Mouse (Mus musculus) stomach, embryonic 15.5 days (tissue): ENCODE results near the gene Slc13a2. TPM values are rescaled to one million over a fixed set of nuclear protein-coding genes. Genes with fewer than 3 reads are reported as not detected.

Experiments used
- ATAC-seq: fragments of 200-750 bp; cut with Nextera tagmentation; 2 replicates; pipeline ENCODE4 v1.8.0; 2017; ENCODE audit warnings: low read depth, moderate number of reproducible peaks, moderate TSS enrichment; ENCODE audit not compliant: insufficient read depth, low FRiP score
- H3K27ac ChIP-seq: fragments of 300-500 bp; sonication (generic); 2 replicates; pipeline ENCODE4 v1.5.1; 2015; ENCODE audit warnings: mild to moderate bottlenecking, inconsistent platforms
- H3K27me3 ChIP-seq: fragments of 300-500 bp; sonication (generic); replicated peaks from 2 replicates; pipeline ENCODE4 v1.6.1; 2015; ENCODE audit warnings: inconsistent platforms
- H3K36me3 ChIP-seq: fragments of 300-500 bp; sonication (generic); 2 replicates; pipeline ENCODE4 v1.6.1; 2015; ENCODE audit warnings: inconsistent platforms
- H3K4me1 ChIP-seq: fragments of 300-500 bp; sonication (generic); 2 replicates; pipeline ENCODE4 v1.6.1; 2015; ENCODE audit warnings: inconsistent platforms
- H3K4me2 ChIP-seq: fragments of 300-500 bp; sonication (generic); 2 replicates; pipeline ENCODE4 v1.6.1; 2015; ENCODE audit warnings: mild to moderate bottlenecking, inconsistent platforms
- H3K4me3 ChIP-seq: fragments of 300-500 bp; sonication (generic); replicated peaks from 2 replicates; pipeline ENCODE4 v1.5.1; 2015; ENCODE audit warnings: inconsistent platforms
- H3K9ac ChIP-seq: fragments of 300-500 bp; sonication (generic); 2 replicates; pipeline ENCODE4 v1.6.1; 2015; ENCODE audit warnings: inconsistent platforms
- H3K9me3 ChIP-seq: fragments of 300-500 bp; sonication (generic); 2 replicates; pipeline ENCODE4 v1.6.1; 2016; ENCODE audit warnings: inconsistent platforms
- WGBS: fragments of 180-500 bp; shearing (Covaris S2); methylation state at CpG from one replicate; pipeline ENCODE4 v1.1.7; 2015; 5-methylcytosine and 5-hydroxymethylcytosine counted together
- polyA plus RNA-seq: library from polyadenylated mRNA; unstranded; fragments of >200 nt; fragmentation: Nextera tagmentation; extraction: Ambion mirVana; gene quantifications from 2 replicates; pipeline ENCODE4 v1.2.1, GENCODE M21; 2015

Slc13a2 gene
- polyA plus RNA-seq, 1 experiment from 2014 or later: 0.51 TPM

- Histone ChIP-seq H3K4me1 (no peaks in the 10 kb centered on the region), H3K4me3 (no peak overlapping the region), H3K36me3 (no peaks in the 10 kb centered on the region), H3K27ac (peak overlapping the region; percentile 31; the same call in 1 of the 2 replicates), H3K27me3 (no peaks in the 10 kb centered on the region), H3K9ac (no peak overlapping the region), H3K9me3 (no peaks in the 10 kb centered on the region), H3K4me2 (no peak overlapping the region)
- ATAC-seq: peak; percentile 43; the same call in 1 of the 2 replicates
- WGBS: 57% methylated on average over 9 of the region's 9 CpGs
Observed at GRCm38 (mm10) chr11:78408256-78409240, 13.5 kb downstream of the Slc13a2 start.

DNA sequence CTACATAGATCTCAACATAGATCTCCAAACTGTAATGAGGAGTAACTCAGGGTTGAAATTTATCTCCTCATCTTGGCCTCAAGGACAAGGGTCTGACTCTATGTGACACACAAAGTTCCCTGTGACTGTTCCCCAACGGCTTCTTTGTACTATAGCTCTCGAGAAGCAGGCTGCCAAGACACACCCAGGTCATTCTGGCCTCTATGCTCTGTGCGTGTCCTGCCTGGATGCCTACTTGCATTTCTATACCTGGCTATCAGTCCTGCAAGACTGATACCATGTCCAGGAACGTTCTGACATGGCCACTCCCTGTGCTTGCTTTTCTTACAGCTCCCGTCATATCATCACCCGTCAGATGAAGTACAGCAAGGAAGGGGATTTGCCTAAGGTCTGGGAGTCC is 20.0 kb downstream of the Slc13a2 start:
- peaks cover 4% of the 10 kb centered on the region for H3K4me1 ChIP-seq
- H3K36me3 ChIP-seq: no peaks in the 10 kb centered on the region
- no peak overlapping the region for H3K4me2 ChIP-seq
- H3K9ac ChIP-seq: no peak overlapping the region
- H3K4me3 ChIP-seq: no peak overlapping the region
- WGBS: 65% methylated on average over 6 of the region's 6 CpGs
- peak; percentile 41; the same call in 1 of the 2 replicates for ATAC-seq
- H3K27me3 ChIP-seq: no peaks in the 10 kb centered on the region
- H3K27ac ChIP-seq: no peak overlapping the region
- no peaks in the 10 kb centered on the region for H3K9me3 ChIP-seq

DNA sequence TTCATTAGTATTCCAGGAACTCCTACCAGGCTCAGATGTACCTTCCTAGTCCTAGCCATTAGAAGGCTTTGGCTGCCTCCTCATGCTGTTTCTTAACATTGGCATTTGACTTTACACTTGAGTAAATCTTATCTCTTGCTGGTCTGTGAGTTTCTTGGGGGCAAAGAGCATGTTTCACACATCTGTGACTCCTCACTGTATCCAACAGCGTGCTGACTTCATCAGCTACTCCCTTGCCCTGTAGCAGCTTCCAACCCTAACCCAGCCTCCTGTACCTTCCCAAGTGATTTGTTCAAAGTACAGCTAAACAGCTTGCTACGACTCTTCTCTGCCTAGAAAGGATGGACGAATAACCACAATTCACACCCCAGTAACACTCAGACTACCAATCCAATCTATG is 20.5 kb downstream of the Slc13a2 start:
- H3K27me3 ChIP-seq: no peaks in the 10 kb centered on the region
- H3K9ac ChIP-seq: no peak overlapping the region
- no peak overlapping the region for H3K4me3 ChIP-seq
- H3K4me2 ChIP-seq: no peak overlapping the region
- H3K9me3 ChIP-seq: no peaks in the 10 kb centered on the region
- H3K4me1 ChIP-seq: peaks cover 9% of the 10 kb centered on the region
- WGBS: 66% methylated on average over 3 of the region's 3 CpGs
- ATAC-seq: no peak
- H3K27ac ChIP-seq: no peak overlapping the region
- H3K36me3 ChIP-seq: no peaks in the 10 kb centered on the region

- WGBS: 61% methylated on average over 3 of the region's 3 CpGs
- no peak for ATAC-seq
Observed at GRCm38 (mm10) chr11:78400936-78401335, 21.1 kb downstream of the Slc13a2 start.

DNA sequence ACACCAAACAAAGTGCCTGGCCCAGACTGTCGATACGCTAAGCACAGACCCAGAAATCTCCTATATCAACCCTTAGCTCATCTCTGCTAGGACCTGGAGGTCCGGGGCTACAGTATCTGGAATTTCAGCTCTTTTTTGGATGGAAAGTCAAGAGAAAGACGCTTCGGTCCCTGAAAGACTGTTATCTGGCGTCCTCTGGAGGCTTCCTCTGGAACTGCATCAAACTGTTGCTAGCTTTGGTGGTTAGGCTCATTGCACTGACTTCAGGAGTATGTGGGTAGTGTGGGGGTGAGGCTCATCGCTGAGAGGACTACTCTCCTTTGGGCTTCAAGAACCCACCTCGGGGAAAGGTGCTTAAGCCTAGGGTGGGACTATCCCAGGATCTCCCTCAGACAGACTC is 22.3 kb downstream of the Slc13a2 start:
- no peaks in the 10 kb centered on the region for H3K36me3 ChIP-seq
- no peak overlapping the region for H3K4me3 ChIP-seq
- H3K4me2 ChIP-seq: no peak overlapping the region
- peaks cover 9% of the 10 kb centered on the region for H3K4me1 ChIP-seq
- 18% methylated on average over 8 of the region's 8 CpGs for WGBS
- no peaks in the 10 kb centered on the region for H3K27me3 ChIP-seq
- ATAC-seq: no peak
- H3K9me3 ChIP-seq: no peaks in the 10 kb centered on the region
- no peak overlapping the region for H3K9ac ChIP-seq
- no peak overlapping the region for H3K27ac ChIP-seq

More at GRCm38 (mm10) chr11:78400936-78401335, 21.1 kb downstream of the Slc13a2 start:
- Histone ChIP-seq H3K9ac (no peak overlapping the region), H3K4me1 (peaks cover 9% of the 10 kb centered on the region), H3K4me2 (no peak overlapping the region), H3K36me3 (no peaks in the 10 kb centered on the region), H3K27me3 (no peaks in the 10 kb centered on the region), H3K9me3 (no peaks in the 10 kb centered on the region), H3K27ac (no peak overlapping the region), H3K4me3 (no peak overlapping the region)

DNA sequence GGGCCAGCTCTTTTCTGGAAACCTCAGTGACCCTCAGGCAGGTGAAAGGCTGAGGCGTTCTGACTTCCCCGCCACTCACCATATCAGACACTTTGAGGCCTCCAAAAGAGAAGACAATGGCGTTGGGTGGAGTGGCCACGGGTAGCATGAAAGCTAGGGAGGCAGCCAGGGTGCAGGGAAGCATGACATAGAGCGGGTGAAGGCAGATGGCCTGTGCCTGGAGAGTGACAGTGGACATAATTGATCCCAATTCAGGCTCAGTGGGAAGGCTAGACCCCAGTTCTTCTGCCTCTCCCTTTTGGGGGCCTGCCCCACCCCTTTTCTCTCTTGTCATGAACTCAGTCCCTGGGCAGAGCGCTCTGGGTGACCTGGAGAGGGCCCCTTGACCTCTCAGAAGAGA is 23.8 kb downstream of the Slc13a2 start:
- no peak overlapping the region for H3K27ac ChIP-seq
- H3K9me3 ChIP-seq: no peaks in the 10 kb centered on the region
- ATAC-seq: no peak
- peaks cover 9% of the 10 kb centered on the region for H3K4me1 ChIP-seq
- no peaks in the 10 kb centered on the region for H3K36me3 ChIP-seq
- H3K4me3 ChIP-seq: no peak overlapping the region
- no peak overlapping the region for H3K9ac ChIP-seq
- no peak overlapping the region for H3K4me2 ChIP-seq
- H3K27me3 ChIP-seq: no peaks in the 10 kb centered on the region
- 83% methylated on average over 6 of the region's 6 CpGs for WGBS

DNA sequence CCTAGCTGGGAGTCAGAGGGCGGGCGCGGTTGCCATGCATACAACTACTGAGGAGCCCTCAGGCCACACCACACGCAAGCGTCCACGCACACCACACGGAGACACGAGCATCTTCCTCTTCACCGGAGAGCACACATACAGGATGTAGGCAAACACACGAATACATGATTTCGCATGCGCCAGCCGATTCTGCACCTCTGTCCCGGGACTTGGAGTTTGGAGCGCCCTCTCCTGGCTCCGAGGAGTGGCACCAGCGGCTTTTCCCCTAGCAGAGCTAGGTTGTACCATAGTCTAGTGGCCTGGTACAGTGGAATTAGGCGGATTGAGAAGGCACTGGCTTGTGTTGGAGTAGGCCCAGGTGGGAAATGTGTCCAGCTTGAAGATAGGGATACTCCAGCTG is 24.6 kb downstream of the Slc13a2 start:
- H3K4me3 ChIP-seq: peak overlapping the region; percentile 23; the same call in 1 of the 2 replicates
- H3K9me3 ChIP-seq: no peaks in the 10 kb centered on the region
- ATAC-seq: 0 out of 2 replicates have a peak, but pooled peaks have one; percentile 34
- H3K4me2 ChIP-seq: peak overlapping the region; percentile 51
- 10% methylated on average over 18 of the region's 18 CpGs for WGBS
- no peaks in the 10 kb centered on the region for H3K27me3 ChIP-seq
- H3K4me1 ChIP-seq: peaks cover 9% of the 10 kb centered on the region
- no peaks in the 10 kb centered on the region for H3K36me3 ChIP-seq
- H3K27ac ChIP-seq: peak overlapping the region; percentile 48; the same call in 1 of the 2 replicates
- H3K9ac ChIP-seq: no peak overlapping the region

- H3K4me2 ChIP-seq: peak overlapping the region; percentile 51
- H3K27ac ChIP-seq: peak overlapping the region; percentile 48; the same call in 1 of the 2 replicates
- peaks cover 9% of the 10 kb centered on the region for H3K4me1 ChIP-seq
- no peaks in the 10 kb centered on the region for H3K27me3 ChIP-seq
- H3K9ac ChIP-seq: no peak overlapping the region
- H3K9me3 ChIP-seq: no peaks in the 10 kb centered on the region
- 0 out of 2 replicates have a peak overlapping the region, but pooled peaks have one; percentile 23 for H3K4me3 ChIP-seq
- ATAC-seq: peak; percentile 34; the same call in 1 of the 2 replicates
- no peaks in the 10 kb centered on the region for H3K36me3 ChIP-seq
- WGBS: 37% methylated on average over 11 of the region's 11 CpGs
Observed at GRCm38 (mm10) chr11:78396950-78397349, 25.1 kb downstream of the Slc13a2 start.

GRCm38 (mm10) chr11:78392728-78393127 is 29.3 kb downstream of the Slc13a2 start:
- Histone ChIP-seq H3K9me3 (no peaks in the 10 kb centered on the region), H3K9ac (no peak overlapping the region), H3K4me3 (no peak overlapping the region), H3K4me1 (peaks cover 9% of the 10 kb centered on the region), H3K4me2 (no peak overlapping the region), H3K27ac (no peak overlapping the region), H3K36me3 (no peaks in the 10 kb centered on the region), H3K27me3 (no peaks in the 10 kb centered on the region)
- ATAC-seq: no peak
- WGBS: 48% methylated on average over 3 of the region's 3 CpGs

- ATAC-seq: no peak; the same call in 1 of the 2 replicates
- peak within 1 kb of the TSS; percentile 49; the same call in 1 of the 2 replicates for H3K27ac ChIP-seq
- H3K4me1 ChIP-seq: no peaks in the 10 kb centered on the region
- peak within 1 kb of the TSS; percentile 12; the same call in 1 of the 2 replicates for H3K4me2 ChIP-seq
- WGBS: 75% methylated on average over 14 of the region's 14 CpGs
- no peak within 1 kb of the TSS for H3K9ac ChIP-seq
- no peaks in the 10 kb centered on the region for H3K27me3 ChIP-seq
- no peaks in the 10 kb centered on the region for H3K9me3 ChIP-seq
- no peak within 1 kb of the TSS for H3K4me3 ChIP-seq
- no peaks in the 10 kb centered on the region for H3K36me3 ChIP-seq
Observed at GRCm38 (mm10) chr11:78386508-78387043, 35.4 kb downstream of the Slc13a2 start, which contains the start of gene Foxn1. Gene Foxn1 (minus strand): TSS chr11:78386558.

GRCm38 (mm10) chr11:78385776-78386175 is 36.2 kb downstream of the Slc13a2 start:
- H3K36me3 ChIP-seq: no peaks in the 10 kb centered on the region
- H3K4me2 ChIP-seq: no peak overlapping the region
- no peaks in the 10 kb centered on the region for H3K27me3 ChIP-seq
- no peak overlapping the region for H3K4me3 ChIP-seq
- H3K9ac ChIP-seq: no peak overlapping the region
- WGBS: 82% methylated on average over 10 of the region's 10 CpGs
- H3K4me1 ChIP-seq: no peaks in the 10 kb centered on the region
- 0 out of 2 replicates have a peak overlapping the region, but pooled peaks have one; percentile 49 for H3K27ac ChIP-seq
- ATAC-seq: no peak
- H3K9me3 ChIP-seq: no peaks in the 10 kb centered on the region

DNA sequence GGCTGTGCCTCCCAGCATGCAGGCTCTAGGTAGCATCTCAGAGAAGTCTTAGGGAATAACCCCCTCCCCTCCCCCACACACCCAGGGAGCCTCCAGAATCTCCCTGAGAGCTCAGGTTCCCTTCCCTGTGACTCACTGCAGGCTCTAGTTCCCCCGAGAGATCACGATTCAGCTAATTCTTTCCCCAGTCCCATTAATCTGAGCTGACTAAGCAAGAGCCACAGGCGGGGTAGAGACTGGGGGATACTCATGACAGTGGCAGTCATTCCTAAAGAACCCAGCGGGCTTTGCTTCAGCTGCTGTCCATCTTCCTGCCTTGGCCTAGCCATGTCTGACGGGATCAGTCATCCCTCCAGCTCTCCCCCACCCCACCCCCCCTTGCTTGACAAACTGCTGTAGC is 39.3 kb downstream of the Slc13a2 start:
- WGBS: 36% methylated on average over 5 of the region's 5 CpGs
- no peak for ATAC-seq
- Histone ChIP-seq H3K36me3 (no peaks in the 10 kb centered on the region), H3K4me1 (no peaks in the 10 kb centered on the region), H3K4me2 (no peak overlapping the region), H3K27me3 (no peaks in the 10 kb centered on the region), H3K27ac (no peak overlapping the region), H3K9ac (no peak overlapping the region), H3K9me3 (no peaks in the 10 kb centered on the region), H3K4me3 (no peak overlapping the region)
